Mouse (Mus musculus) liver, embryonic 16.5 days (tissue): ENCODE results near the gene Dtx3. TPM values are rescaled to one million over a fixed set of nuclear protein-coding genes. Genes with fewer than 3 reads are reported as not detected.

Source experiments
- ATAC-seq: fragments of 200-750 bp; cut with Nextera tagmentation; 2 replicates; pipeline ENCODE4 v1.8.0; 2017; ENCODE audit warnings: low read depth, mild to moderate bottlenecking, moderate number of reproducible peaks, moderate library complexity
- H3K27ac ChIP-seq: fragments of 300-500 bp; sonication (generic); 2 replicates; pipeline ENCODE4 v1.5.1; 2014; ENCODE audit warnings: mild to moderate bottlenecking, low read length
- H3K27me3 ChIP-seq: fragments of 300-500 bp; sonication (generic); 2 replicates; pipeline ENCODE4 v1.6.1; 2014; ENCODE audit warnings: low read depth, low read length, mixed read lengths; ENCODE audit not compliant: control insufficient read depth, insufficient read depth
- H3K36me3 ChIP-seq: fragments of 300-500 bp; sonication (generic); 2 replicates; pipeline ENCODE4 v1.6.1; 2014; ENCODE audit warnings: mild to moderate bottlenecking; ENCODE audit not compliant: control insufficient read depth, insufficient read depth
- H3K4me1 ChIP-seq: fragments of 300-500 bp; sonication (generic); 2 replicates; pipeline ENCODE4 v1.6.1; 2014; ENCODE audit warnings: low read depth, low read length, mixed read lengths; ENCODE audit not compliant: control insufficient read depth
- H3K4me2 ChIP-seq: fragments of 300-500 bp; sonication (generic); 2 replicates; pipeline ENCODE4 v1.6.1; 2014; ENCODE audit warnings: low read depth, low read length, mixed read lengths
- H3K4me3 ChIP-seq: fragments of 300-500 bp; sonication (generic); 2 replicates; pipeline ENCODE4 v1.5.1; 2014; ENCODE audit warnings: low read depth, mild to moderate bottlenecking, low read length
- H3K9ac ChIP-seq: fragments of 300-500 bp; sonication (generic); 2 replicates; pipeline ENCODE4 v1.6.1; 2014; ENCODE audit warnings: low read depth, low read length
- H3K9me3 ChIP-seq: fragments of 300-500 bp; sonication (generic); replicated peaks from 2 replicates; pipeline ENCODE4 v1.6.1; 2016; ENCODE audit warnings: low read length; ENCODE audit not compliant: control insufficient read depth
- WGBS: fragments of 180-500 bp; shearing (Covaris S2); extraction: QIAGEN DNeasy Blood & Tissue Kit; methylation state at CpG from one replicate; pipeline ENCODE4 v1.1.7; 2014; ENCODE audit not compliant: insufficient replicate concordance; 5-methylcytosine and 5-hydroxymethylcytosine counted together
- polyA plus RNA-seq: library from polyadenylated mRNA; unstranded; fragments of >200 nt; fragmentation: Nextera tagmentation; extraction: Ambion mirVana; gene quantifications from 2 replicates; pipeline ENCODE4 v1.2.1, GENCODE M21; 2015

Dtx3 gene
- polyA plus RNA-seq, 1 experiment from 2014 or later = 14.8 TPM

DNA sequence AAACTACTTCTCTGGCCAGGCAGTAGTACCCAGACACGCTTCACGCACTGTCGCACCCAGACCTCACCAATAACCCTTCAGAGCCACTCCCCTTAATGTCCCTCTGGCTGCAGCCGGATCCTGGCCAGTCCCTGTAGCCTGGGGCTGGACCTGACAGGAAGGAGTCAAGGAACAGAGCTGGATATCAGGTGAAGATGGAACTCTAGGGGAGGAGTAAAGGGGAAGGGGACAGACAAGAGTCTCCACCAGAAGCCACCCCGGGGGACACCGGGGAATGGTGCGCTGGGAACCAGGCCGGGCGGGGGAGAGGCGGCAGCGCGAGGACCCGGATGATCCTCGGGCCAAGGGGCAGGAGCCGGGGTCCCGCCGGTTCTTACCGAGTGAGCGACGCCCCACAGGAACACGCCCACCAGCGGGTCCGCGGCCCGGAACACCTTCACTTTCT is 15.5 kb upstream of the Dtx3 start:
- H3K9ac ChIP-seq = peak overlapping the region; percentile 97
- 1% methylated on average over 25 of the region's 25 CpGs for WGBS
- H3K27ac ChIP-seq = peak overlapping the region; percentile 89
- peak overlapping the region; percentile 96 for H3K4me3 ChIP-seq
- peak; percentile 72 for ATAC-seq
- H3K4me1 ChIP-seq = peaks cover 41% of the 10 kb centered on the region
- H3K4me2 ChIP-seq = peak overlapping the region; percentile 89
- H3K27me3 ChIP-seq = no peaks in the 10 kb centered on the region
- H3K9me3 ChIP-seq = no peaks in the 10 kb centered on the region
- peaks cover 16% of the 10 kb centered on the region for H3K36me3 ChIP-seq

DNA sequence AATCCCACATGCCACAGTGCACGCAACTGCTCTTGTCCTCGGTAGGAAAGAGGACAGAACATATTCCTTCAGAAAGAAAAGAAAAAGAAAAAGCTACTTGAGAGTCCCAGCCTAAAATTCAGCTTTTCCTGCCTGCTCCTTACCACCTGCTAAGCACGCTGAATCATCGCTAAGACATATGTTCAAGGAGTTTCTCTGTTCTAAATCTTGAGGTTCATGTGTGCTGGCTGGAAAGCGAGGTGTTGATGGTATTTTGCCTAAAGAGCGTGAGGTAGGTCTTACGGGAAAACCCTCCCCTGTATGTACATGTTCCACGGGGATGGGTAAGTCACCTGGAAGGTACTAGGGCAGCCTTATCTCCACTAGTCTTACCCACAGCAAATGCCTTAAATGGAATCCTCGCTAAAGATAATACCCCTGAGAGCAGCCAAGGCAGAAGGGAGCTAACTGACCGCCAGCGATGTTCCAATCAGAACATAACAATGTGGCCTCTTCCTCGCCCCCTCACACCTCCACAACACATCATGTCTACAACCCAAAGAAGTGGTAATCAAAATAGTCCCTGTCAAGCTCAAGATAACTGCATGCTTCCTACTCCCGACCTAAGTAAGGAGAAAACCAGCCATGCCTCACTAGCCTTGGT is 14.5 kb upstream of the Dtx3 start:
- ATAC-seq = no peak
- H3K9me3 ChIP-seq = no peaks in the 10 kb centered on the region
- 47% methylated on average over 13 of the region's 13 CpGs for WGBS
- H3K9ac ChIP-seq = peak overlapping the region; percentile 97
- H3K27me3 ChIP-seq = no peaks in the 10 kb centered on the region
- peaks cover 47% of the 10 kb centered on the region for H3K4me1 ChIP-seq
- peak overlapping the region; percentile 89 for H3K27ac ChIP-seq
- peak overlapping the region; percentile 89 for H3K4me2 ChIP-seq
- H3K36me3 ChIP-seq = peaks cover 16% of the 10 kb centered on the region
- H3K4me3 ChIP-seq = peak overlapping the region; percentile 96

DNA sequence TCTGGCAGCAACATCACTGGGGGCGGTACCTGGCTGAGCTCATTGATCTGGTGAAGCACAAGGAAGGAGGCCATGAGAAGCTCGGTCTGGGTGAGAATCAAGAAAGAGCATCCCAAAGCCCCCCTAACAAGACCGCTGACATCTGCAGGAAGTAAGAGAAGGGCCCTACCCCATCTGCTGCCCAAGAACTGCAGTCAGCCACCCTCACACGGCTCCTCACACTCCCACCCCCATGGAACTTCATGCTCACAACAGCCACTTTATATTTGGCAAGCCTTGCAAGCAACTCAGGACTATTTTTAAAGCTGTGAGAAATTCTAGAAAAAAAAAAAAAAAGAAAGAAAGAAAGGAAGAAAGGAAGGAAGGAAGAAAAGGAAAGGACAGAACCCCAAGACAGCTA is 13.4 kb upstream of the Dtx3 start:
- Histone ChIP-seq H3K4me3 (no peak overlapping the region), H3K27me3 (no peaks in the 10 kb centered on the region), H3K36me3 (peaks cover 18% of the 10 kb centered on the region), H3K4me1 (peaks cover 59% of the 10 kb centered on the region), H3K27ac (peak overlapping the region; percentile 63), H3K4me2 (peak overlapping the region; percentile 89; the same call in 1 of the 2 replicates), H3K9me3 (no peaks in the 10 kb centered on the region), H3K9ac (no peak overlapping the region)
- WGBS = 78% methylated on average over 4 of the region's 4 CpGs
- no peak for ATAC-seq

DNA sequence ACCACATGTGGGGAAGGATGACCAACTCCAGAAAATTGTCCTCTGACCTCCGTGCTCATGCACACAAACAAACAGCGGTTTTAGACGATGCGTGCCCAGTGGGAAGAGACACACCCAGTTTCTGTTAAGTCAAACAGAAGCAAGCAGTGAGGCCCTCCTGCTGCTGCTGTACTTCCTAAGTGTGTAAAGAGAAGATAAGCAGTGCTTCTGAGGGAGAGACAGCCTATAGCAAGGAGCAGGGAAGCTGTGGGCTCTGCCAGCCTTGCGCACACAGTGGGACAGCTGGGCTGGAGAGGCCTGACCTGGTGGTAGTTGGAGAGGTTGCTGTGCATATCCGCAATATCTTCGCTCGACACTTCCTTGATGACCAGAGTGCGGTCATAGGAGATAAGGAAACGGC is 9.8 kb upstream of the Dtx3 start:
- H3K27ac ChIP-seq = peak overlapping the region; percentile 99
- H3K4me1 ChIP-seq = peaks cover 68% of the 10 kb centered on the region
- H3K4me3 ChIP-seq = peak overlapping the region; percentile 47
- H3K4me2 ChIP-seq = peak overlapping the region; percentile 67
- 21% methylated on average over 10 of the region's 10 CpGs for WGBS
- ATAC-seq = peak; percentile 90
- no peaks in the 10 kb centered on the region for H3K27me3 ChIP-seq
- H3K9me3 ChIP-seq = no peaks in the 10 kb centered on the region
- H3K9ac ChIP-seq = peak overlapping the region; percentile 71
- H3K36me3 ChIP-seq = peaks cover 35% of the 10 kb centered on the region

DNA sequence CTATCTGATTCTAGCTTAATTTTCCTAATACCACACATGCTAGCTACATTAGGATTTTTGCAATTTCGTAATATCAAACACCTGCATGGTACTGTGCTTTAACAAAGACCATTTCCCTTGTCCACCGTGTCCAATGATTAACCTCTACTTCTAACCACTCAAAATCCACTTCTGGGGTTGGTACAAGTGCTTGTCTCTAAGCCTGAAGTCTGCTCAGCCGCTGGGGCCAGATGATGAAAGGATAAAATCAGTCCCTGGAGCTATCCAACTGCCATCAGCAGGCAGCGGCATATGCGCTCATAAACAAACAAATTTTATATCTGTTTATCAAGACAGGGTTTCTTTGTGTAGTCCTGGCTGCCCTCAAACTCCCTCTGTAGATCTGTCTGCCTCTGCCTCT is 9.1 kb upstream of the Dtx3 start:
- peak overlapping the region; percentile 67 for H3K4me2 ChIP-seq
- H3K36me3 ChIP-seq = peaks cover 43% of the 10 kb centered on the region
- H3K9ac ChIP-seq = peak overlapping the region; percentile 71
- peak overlapping the region; percentile 99 for H3K27ac ChIP-seq
- H3K9me3 ChIP-seq = no peaks in the 10 kb centered on the region
- peaks cover 61% of the 10 kb centered on the region for H3K4me1 ChIP-seq
- H3K27me3 ChIP-seq = no peaks in the 10 kb centered on the region
- peak overlapping the region; percentile 47 for H3K4me3 ChIP-seq
- peak; percentile 10 for ATAC-seq
- WGBS = 30% methylated on average over 5 of the region's 5 CpGs

DNA sequence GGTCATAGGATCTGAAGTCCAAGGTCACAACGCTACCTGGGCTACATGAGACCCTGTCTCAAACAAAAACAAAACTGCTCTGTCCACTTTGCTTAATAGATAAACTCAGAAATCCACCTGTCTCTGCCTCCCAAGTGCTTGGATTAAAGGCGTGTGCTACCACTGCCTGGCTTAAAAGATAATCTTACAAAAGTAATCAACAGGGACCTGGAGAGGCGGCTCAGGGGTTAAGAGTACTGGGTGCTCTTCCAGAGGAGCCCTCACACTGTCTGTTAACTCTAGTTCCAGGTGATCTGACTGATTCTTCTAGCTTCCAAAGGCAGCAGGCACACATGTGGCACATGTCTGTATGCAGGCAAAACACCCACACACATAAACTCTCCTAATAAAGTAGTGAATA is 7.6 kb upstream of the Dtx3 start:
- Histone ChIP-seq H3K4me2 (peak overlapping the region; percentile 67), H3K4me1 (peaks cover 49% of the 10 kb centered on the region), H3K9me3 (no peaks in the 10 kb centered on the region), H3K4me3 (peak overlapping the region; percentile 0; the same call in 1 of the 2 replicates), H3K36me3 (peaks cover 52% of the 10 kb centered on the region), H3K27me3 (no peaks in the 10 kb centered on the region), H3K27ac (peak overlapping the region; percentile 99), H3K9ac (peak overlapping the region; percentile 58)
- peak; percentile 77 for ATAC-seq
- 28% methylated on average over 3 of the region's 3 CpGs for WGBS

DNA sequence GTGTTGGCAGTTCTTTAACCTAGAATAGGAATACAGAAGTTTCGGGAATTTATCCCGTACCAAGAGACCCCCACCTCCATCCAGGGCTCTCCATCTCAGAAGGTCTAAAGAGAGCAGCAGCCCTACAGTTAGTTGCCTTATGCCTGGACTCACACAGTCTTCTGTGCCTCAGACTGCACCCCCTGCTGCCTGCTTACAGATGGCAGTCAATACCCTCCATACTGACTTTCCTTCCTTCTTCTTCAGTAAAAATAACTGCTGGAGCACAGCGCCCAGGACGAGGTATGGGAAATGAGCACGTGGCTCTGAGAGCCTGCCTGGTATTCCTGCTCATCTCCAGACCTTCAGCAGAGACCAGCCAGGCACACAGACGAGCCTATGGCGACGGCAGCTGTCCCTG is 4.8 kb upstream of the Dtx3 start:
- H3K4me1 ChIP-seq = peaks cover 38% of the 10 kb centered on the region
- H3K9me3 ChIP-seq = no peaks in the 10 kb centered on the region
- no peaks in the 10 kb centered on the region for H3K27me3 ChIP-seq
- ATAC-seq = no peak
- no peak overlapping the region for H3K4me2 ChIP-seq
- WGBS = 77% methylated on average over 8 of the region's 8 CpGs
- H3K9ac ChIP-seq = no peak overlapping the region
- H3K4me3 ChIP-seq = no peak overlapping the region
- peak overlapping the region; percentile 24; the same call in 1 of the 2 replicates for H3K27ac ChIP-seq
- H3K36me3 ChIP-seq = peaks cover 49% of the 10 kb centered on the region

DNA sequence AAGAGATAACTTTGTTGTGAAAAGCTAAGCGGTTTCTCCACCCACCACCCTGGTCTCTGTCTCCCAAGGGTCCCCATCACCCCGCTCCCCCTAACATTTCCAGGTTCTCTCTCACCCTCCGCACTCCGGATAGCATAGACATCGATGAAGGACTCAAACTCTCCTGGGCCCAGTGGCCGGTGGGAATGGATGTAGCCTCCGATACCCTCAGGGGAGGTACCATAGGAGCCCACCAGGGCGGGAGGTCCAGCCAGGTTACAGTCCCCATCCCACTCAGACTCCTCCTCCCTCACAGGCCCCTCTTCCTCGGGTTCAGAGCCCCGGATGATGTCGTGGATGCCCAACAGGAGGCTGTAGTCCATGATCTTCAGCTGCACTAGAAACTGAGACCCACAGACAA is 3.9 kb upstream of the Dtx3 start:
- Histone ChIP-seq H3K4me2 (no peak overlapping the region), H3K27me3 (no peaks in the 10 kb centered on the region), H3K27ac (no peak overlapping the region), H3K36me3 (peaks cover 49% of the 10 kb centered on the region), H3K4me1 (peaks cover 39% of the 10 kb centered on the region), H3K9me3 (no peaks in the 10 kb centered on the region), H3K4me3 (no peak overlapping the region), H3K9ac (no peak overlapping the region)
- 80% methylated on average over 11 of the region's 11 CpGs for WGBS
- no peak for ATAC-seq

DNA sequence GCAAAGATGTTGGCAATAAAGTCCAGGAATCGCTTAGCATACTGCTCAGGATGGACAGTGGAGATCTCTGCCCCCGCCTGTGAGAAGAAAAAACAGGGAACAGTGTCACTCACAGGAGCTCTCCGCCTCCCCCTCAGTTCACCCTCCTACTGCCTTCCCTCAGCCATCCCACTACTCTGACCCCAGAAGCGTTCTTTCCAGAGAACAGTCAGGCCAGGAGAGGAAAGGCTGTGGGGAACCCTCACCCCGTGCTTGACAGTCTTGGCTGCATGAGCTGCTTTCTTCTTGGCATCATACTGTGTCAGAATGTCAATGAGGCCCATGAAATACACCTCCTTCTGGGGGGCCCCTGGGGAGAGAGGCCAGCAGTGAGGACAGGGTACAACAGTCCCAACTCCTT is 3.5 kb upstream of the Dtx3 start:
- WGBS = 82% methylated on average over 5 of the region's 5 CpGs

More for the DNA sequence above, 3.5 kb upstream of the Dtx3 start:
- no peaks in the 10 kb centered on the region for H3K9me3 ChIP-seq
- no peak overlapping the region for H3K27ac ChIP-seq
- no peak overlapping the region for H3K4me3 ChIP-seq
- no peak overlapping the region for H3K4me2 ChIP-seq
- H3K9ac ChIP-seq = no peak overlapping the region
- peaks cover 39% of the 10 kb centered on the region for H3K4me1 ChIP-seq
- peaks cover 49% of the 10 kb centered on the region for H3K36me3 ChIP-seq
- no peaks in the 10 kb centered on the region for H3K27me3 ChIP-seq
- no peak for ATAC-seq
